Mouse (Mus musculus): ENCODE measurements around the gene Slc25a13. TPM values are rescaled to one million over a fixed set of nuclear protein-coding genes. Genes with fewer than 3 reads are reported as not detected.

Slc25a13 gene
- polyA plus RNA-seq, 1 experiment from 2014 or later, result 19.1 TPM

- H3K27me3 ChIP-seq, result no peaks in the 10 kb centered on the region
- H3K27ac ChIP-seq, result no peak overlapping the region
- H3K9ac ChIP-seq, result no peak overlapping the region
- no peak overlapping the region for H3K4me2 ChIP-seq (replicated peaks)
- 0 out of 2 replicates have a peak, but pooled peaks cover 2% of the 10 kb centered on the region for H3K9me3 ChIP-seq (replicated peaks)
- no peak for ATAC-seq (ENCODE audit: low FRiP score)
- no peaks in the 10 kb centered on the region for H3K4me1 ChIP-seq
- peaks cover under 1% of the 10 kb centered on the region; the same call in 1 of the 2 replicates for H3K36me3 ChIP-seq
- no peak overlapping the region for H3K4me3 ChIP-seq
- 68% methylated on average over 5 of the region's 5 CpGs for WGBS
Measured at GRCm38 (mm10) chr6:6132047-6132446, 84.9 kb downstream of the Slc25a13 start.

- Histone ChIP-seq H3K9me3 (replicated peaks) (no peaks in the 10 kb centered on the region), H3K9ac (no peak overlapping the region), H3K27me3 (no peaks in the 10 kb centered on the region), H3K36me3 (no peaks in the 10 kb centered on the region), H3K4me3 (no peak overlapping the region), H3K4me1 (no peaks in the 10 kb centered on the region), H3K27ac (no peak overlapping the region), H3K4me2 (replicated peaks) (no peak overlapping the region)
- 75% methylated on average over 3 of the region's 3 CpGs for WGBS
- no peak for ATAC-seq (ENCODE audit: low FRiP score)
Measured at GRCm38 (mm10) chr6:6125620-6126019, 91.4 kb downstream of the Slc25a13 start.

GRCm38 (mm10) chr6:6121904-6122303, 95.1 kb downstream of the Slc25a13 start:
- Histone ChIP-seq H3K36me3 (no peaks in the 10 kb centered on the region), H3K4me3 (no peak overlapping the region), H3K4me2 (replicated peaks) (no peak overlapping the region), H3K9me3 (replicated peaks) (no peaks in the 10 kb centered on the region), H3K4me1 (no peaks in the 10 kb centered on the region), H3K27ac (no peak overlapping the region), H3K9ac (no peak overlapping the region), H3K27me3 (no peaks in the 10 kb centered on the region)
- WGBS, result 88% methylated on average over 5 of the region's 5 CpGs
- ATAC-seq (ENCODE audit: low FRiP score), result no peak

GRCm38 (mm10) chr6:6120841-6121240, 96.1 kb downstream of the Slc25a13 start:
- Histone ChIP-seq H3K4me3 (no peak overlapping the region), H3K27me3 (no peaks in the 10 kb centered on the region), H3K4me2 (replicated peaks) (no peak overlapping the region), H3K27ac (no peak overlapping the region), H3K9me3 (replicated peaks) (no peaks in the 10 kb centered on the region), H3K36me3 (no peaks in the 10 kb centered on the region), H3K4me1 (0 out of 2 replicates have a peak, but pooled peaks cover 2% of the 10 kb centered on the region), H3K9ac (no peak overlapping the region)
- WGBS, result 93% methylated on average over 4 of the region's 4 CpGs
- no peak for ATAC-seq (ENCODE audit: low FRiP score)

- Histone ChIP-seq H3K4me1 (peaks cover 2% of the 10 kb centered on the region; the same call in 1 of the 2 replicates), H3K9me3 (replicated peaks) (no peaks in the 10 kb centered on the region), H3K27me3 (no peaks in the 10 kb centered on the region), H3K36me3 (no peaks in the 10 kb centered on the region), H3K27ac (no peak overlapping the region), H3K9ac (no peak overlapping the region), H3K4me2 (replicated peaks) (no peak overlapping the region), H3K4me3 (no peak overlapping the region)
- ATAC-seq (ENCODE audit: low FRiP score), result no peak
- 73% methylated on average over 8 of the region's 8 CpGs for WGBS
Measured at GRCm38 (mm10) chr6:6115771-6116170, 101.2 kb downstream of the Slc25a13 start.

- ATAC-seq (ENCODE audit: low FRiP score), result no peak
- peaks cover 2% of the 10 kb centered on the region; the same call in 1 of the 2 replicates for H3K4me1 ChIP-seq
- H3K27me3 ChIP-seq, result no peaks in the 10 kb centered on the region
- no peaks in the 10 kb centered on the region for H3K9me3 ChIP-seq (replicated peaks)
- no peak overlapping the region for H3K4me2 ChIP-seq (replicated peaks)
- 81% methylated on average over 7 of the region's 7 CpGs for WGBS
- H3K27ac ChIP-seq, result no peak overlapping the region
- no peak overlapping the region for H3K4me3 ChIP-seq
- H3K36me3 ChIP-seq, result no peaks in the 10 kb centered on the region
- no peak overlapping the region for H3K9ac ChIP-seq
Measured at GRCm38 (mm10) chr6:6113776-6114175, 103.2 kb downstream of the Slc25a13 start.

GRCm38 (mm10) chr6:6112767-6113528, 104.0 kb downstream of the Slc25a13 start:
- Histone ChIP-seq H3K9me3 (replicated peaks) (no peaks in the 10 kb centered on the region), H3K4me2 (replicated peaks) (no peak overlapping the region), H3K36me3 (no peaks in the 10 kb centered on the region), H3K27me3 (no peaks in the 10 kb centered on the region), H3K9ac (no peak overlapping the region), H3K27ac (no peak overlapping the region), H3K4me1 (peaks cover 2% of the 10 kb centered on the region; the same call in 1 of the 2 replicates), H3K4me3 (no peak overlapping the region)
- no peak for ATAC-seq (ENCODE audit: low FRiP score)
- 72% methylated on average over 10 of the region's 10 CpGs for WGBS

- WGBS, result 50% methylated on average over 5 of the region's 5 CpGs
- Histone ChIP-seq H3K27me3 (no peaks in the 10 kb centered on the region), H3K27ac (no peak overlapping the region), H3K4me3 (no peak overlapping the region), H3K9ac (no peak overlapping the region), H3K4me2 (replicated peaks) (no peak overlapping the region), H3K4me1 (no peaks in the 10 kb centered on the region), H3K9me3 (replicated peaks) (no peaks in the 10 kb centered on the region), H3K36me3 (no peaks in the 10 kb centered on the region)
- ATAC-seq (ENCODE audit: low FRiP score), result no peak
Measured at GRCm38 (mm10) chr6:6107419-6107966, 109.5 kb downstream of the Slc25a13 start.

GRCm38 (mm10) chr6:6105586-6105985, 111.4 kb downstream of the Slc25a13 start:
- H3K27ac ChIP-seq, result no peak overlapping the region
- no peaks in the 10 kb centered on the region for H3K27me3 ChIP-seq
- H3K9ac ChIP-seq, result no peak overlapping the region
- H3K9me3 ChIP-seq (replicated peaks), result no peaks in the 10 kb centered on the region
- H3K36me3 ChIP-seq, result no peaks in the 10 kb centered on the region
- no peak for ATAC-seq (ENCODE audit: low FRiP score)
- no peak overlapping the region for H3K4me3 ChIP-seq
- H3K4me2 ChIP-seq (replicated peaks), result no peak overlapping the region
- H3K4me1 ChIP-seq, result no peaks in the 10 kb centered on the region
- 85% methylated on average over 9 of the region's 9 CpGs for WGBS

- no peak overlapping the region for H3K4me3 ChIP-seq
- ATAC-seq (ENCODE audit: low FRiP score), result no peak
- no peaks in the 10 kb centered on the region for H3K4me1 ChIP-seq
- 37% methylated on average over 2 of the region's 2 CpGs for WGBS
- no peaks in the 10 kb centered on the region for H3K9me3 ChIP-seq (replicated peaks)
- H3K4me2 ChIP-seq (replicated peaks), result no peak overlapping the region
- no peaks in the 10 kb centered on the region for H3K27me3 ChIP-seq
- H3K36me3 ChIP-seq, result no peaks in the 10 kb centered on the region
- H3K9ac ChIP-seq, result no peak overlapping the region
- no peak overlapping the region for H3K27ac ChIP-seq
Measured at GRCm38 (mm10) chr6:6103469-6103868, 113.5 kb downstream of the Slc25a13 start.

- H3K36me3 ChIP-seq, result no peaks in the 10 kb centered on the region
- 70% methylated on average over 4 of the region's 4 CpGs for WGBS
- H3K4me3 ChIP-seq, result no peak overlapping the region
- H3K27ac ChIP-seq, result no peak overlapping the region
- no peak overlapping the region for H3K4me2 ChIP-seq (replicated peaks)
- H3K9me3 ChIP-seq (replicated peaks), result no peaks in the 10 kb centered on the region
- no peaks in the 10 kb centered on the region for H3K4me1 ChIP-seq
- no peaks in the 10 kb centered on the region for H3K27me3 ChIP-seq
- no peak for ATAC-seq (ENCODE audit: low FRiP score)
- H3K9ac ChIP-seq, result no peak overlapping the region
Measured at GRCm38 (mm10) chr6:6101605-6102004, 115.4 kb downstream of the Slc25a13 start.

GRCm38 (mm10) chr6:6100892-6101480, 116.0 kb downstream of the Slc25a13 start:
- H3K36me3 ChIP-seq, result 0 out of 2 replicates have a peak, but pooled peaks cover 2% of the 10 kb centered on the region
- H3K9ac ChIP-seq, result no peak overlapping the region
- H3K27ac ChIP-seq, result no peak overlapping the region
- no peak overlapping the region for H3K4me3 ChIP-seq
- H3K4me1 ChIP-seq, result no peaks in the 10 kb centered on the region
- ATAC-seq (ENCODE audit: low FRiP score), result no peak
- WGBS, result 87% methylated on average over 9 of the region's 9 CpGs
- no peaks in the 10 kb centered on the region for H3K27me3 ChIP-seq
- no peaks in the 10 kb centered on the region for H3K9me3 ChIP-seq (replicated peaks)
- no peak overlapping the region for H3K4me2 ChIP-seq (replicated peaks)
